Mouse (Mus musculus): Measurements from ENCODE around the gene Ccdc96.

DNA sequence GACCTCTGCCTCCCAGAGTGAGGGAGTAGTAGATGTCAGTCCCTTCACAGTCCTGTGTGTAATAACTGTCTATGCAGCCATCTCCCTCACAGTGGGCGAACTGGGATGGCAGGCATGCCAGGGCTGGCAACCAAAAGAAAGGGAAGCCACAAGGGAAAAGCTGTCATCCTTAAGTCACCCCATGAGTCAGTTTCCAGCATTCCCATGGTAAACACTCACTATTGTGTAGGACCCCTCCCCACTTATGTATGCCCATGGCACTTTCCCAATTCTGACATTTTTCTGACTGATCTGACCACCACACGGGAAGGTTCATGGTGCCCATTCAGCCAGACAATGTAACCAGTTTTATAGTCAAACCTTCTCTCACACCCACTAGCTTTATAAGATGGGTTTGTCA is 23.7 kb upstream of the Ccdc96 start:
- no peak for TF ChIP-seq CTCF (IDR thresholded peaks at IDR 0.05; ENCODE audit: low read depth)
- TF ChIP-seq EP300 (IDR thresholded peaks at IDR 0.05; ENCODE audit: low read depth), result no peak
